Mouse (Mus musculus) limb, embryonic 13.5 days (tissue): ENCODE data around the gene Uhrf1bp1. TPM values are rescaled to one million over a fixed set of nuclear protein-coding genes. Genes with fewer than 3 reads are reported as not detected.

Experiments
- ATAC-seq: fragments of 200-750 bp; cut with Nextera tagmentation; 2 replicates; pipeline ENCODE4 v1.8.0; 2017; ENCODE audit warnings: low read depth, moderate number of reproducible peaks, moderate TSS enrichment; ENCODE audit not compliant: low FRiP score
- H3K27ac ChIP-seq: fragments of 300-500 bp; sonication (generic); 2 replicates; pipeline ENCODE4 v1.5.1; 2015; ENCODE audit warnings: inconsistent platforms, mild to moderate bottlenecking, moderate library complexity
- H3K27me3 ChIP-seq: fragments of 300-500 bp; sonication (generic); 2 replicates; pipeline ENCODE4 v1.6.1; 2015; ENCODE audit warnings: mild to moderate bottlenecking, inconsistent platforms
- H3K36me3 ChIP-seq: fragments of 300-500 bp; sonication (generic); 2 replicates; pipeline ENCODE4 v1.6.1; 2015; ENCODE audit warnings: inconsistent platforms, mild to moderate bottlenecking, moderate library complexity
- H3K4me1 ChIP-seq: fragments of 300-500 bp; sonication (generic); 2 replicates; pipeline ENCODE4 v1.6.1; 2015; ENCODE audit warnings: inconsistent platforms
- H3K4me2 ChIP-seq: fragments of 300-500 bp; sonication (generic); replicated peaks from 2 replicates; pipeline ENCODE4 v1.6.1; 2015; ENCODE audit warnings: inconsistent platforms, mild to moderate bottlenecking, moderate library complexity
- H3K4me3 ChIP-seq: fragments of 300-500 bp; sonication (generic); 2 replicates; pipeline ENCODE4 v1.5.1; 2015; ENCODE audit warnings: moderate library complexity, mild to moderate bottlenecking, inconsistent platforms
- H3K9ac ChIP-seq: fragments of 300-500 bp; sonication (generic); 2 replicates; pipeline ENCODE4 v1.6.1; 2015; ENCODE audit warnings: mild to moderate bottlenecking, inconsistent platforms
- H3K9me3 ChIP-seq: fragments of 300-500 bp; sonication (generic); 2 replicates; pipeline ENCODE4 v1.6.1; 2016; ENCODE audit warnings: inconsistent platforms
- whole genome bisulfite sequencing: fragments of 180-500 bp; shearing (Covaris S2); methylation state at CpG from one replicate; pipeline ENCODE4 v1.1.7; 2015; 5-methylcytosine and 5-hydroxymethylcytosine counted together
- polyA plus RNA-seq: library from polyadenylated mRNA; unstranded; fragments of >200 nt; fragmentation: Nextera tagmentation; extraction: Ambion mirVana; gene quantifications from 2 replicates; pipeline ENCODE4 v1.2.1, GENCODE M21; 2015

Uhrf1bp1 gene
- polyA plus RNA-seq, 1 experiment from 2014 or later = 7.5 TPM

GRCm38 (mm10) chr17:27945546-27946216, 89.4 kb downstream of the Uhrf1bp1 start:
- H3K36me3 ChIP-seq = no peaks in the 10 kb centered on the region
- no peaks in the 10 kb centered on the region for H3K27me3 ChIP-seq
- peaks cover 43% of the 10 kb centered on the region for H3K4me1 ChIP-seq
- H3K27ac ChIP-seq = peak overlapping the region; percentile 95
- peak overlapping the region; percentile 39; the same call in 1 of the 2 replicates for H3K9ac ChIP-seq
- H3K4me3 ChIP-seq = no peak overlapping the region
- peak; percentile 89 for ATAC-seq
- WGBS = 30% methylated on average over 6 of the region's 6 CpGs
- H3K9me3 ChIP-seq = no peaks in the 10 kb centered on the region
- H3K4me2 ChIP-seq = peak overlapping the region; percentile 21; the same call in 1 of the 2 replicates

- ATAC-seq = no peak; the same call in 1 of the 2 replicates
- Histone ChIP-seq H3K27me3 (no peaks in the 10 kb centered on the region), H3K27ac (peak overlapping the region; percentile 95), H3K9ac (peak overlapping the region; percentile 39; the same call in 1 of the 2 replicates), H3K36me3 (no peaks in the 10 kb centered on the region), H3K4me3 (no peak overlapping the region), H3K4me1 (peaks cover 36% of the 10 kb centered on the region), H3K9me3 (no peaks in the 10 kb centered on the region), H3K4me2 (peak overlapping the region; percentile 21; the same call in 1 of the 2 replicates)
- 67% methylated on average over 8 of the region's 8 CpGs for WGBS
Measured at GRCm38 (mm10) chr17:27946371-27946770, 90.1 kb downstream of the Uhrf1bp1 start.

- 75% methylated on average over 2 of the region's 2 CpGs for WGBS
- Histone ChIP-seq H3K9me3 (no peaks in the 10 kb centered on the region), H3K27me3 (no peaks in the 10 kb centered on the region), H3K4me3 (no peak overlapping the region), H3K27ac (peak overlapping the region; percentile 95), H3K4me2 (no peak overlapping the region), H3K36me3 (no peaks in the 10 kb centered on the region), H3K4me1 (peaks cover 29% of the 10 kb centered on the region), H3K9ac (no peak overlapping the region)
- no peak for ATAC-seq
Measured at GRCm38 (mm10) chr17:27947155-27947554, 90.9 kb downstream of the Uhrf1bp1 start.

Other genes starting within 250 kb of the Uhrf1bp1 start
- gene Nudt3, start 232.9 kb upstream of the Uhrf1bp1 start, polyA plus RNA-seq = 99.5 and 102 TPM in 2 replicates
- not detected in 2 replicates for gene RPS10-NUDT3, start 221.2 kb upstream of the Uhrf1bp1 start, polyA plus RNA-seq
- 906 and 924 TPM in 2 replicates for gene Rps10, start 219.8 kb upstream of the Uhrf1bp1 start, polyA plus RNA-seq
- 5.0 and 6.2 TPM in 2 replicates for gene Pacsin1, start 200.9 kb upstream of the Uhrf1bp1 start, polyA plus RNA-seq
- 0.17 and 0.34 TPM in 2 replicates for gene Spdef, start 127.5 kb upstream of the Uhrf1bp1 start, polyA plus RNA-seq
- 18.1 and 18.2 TPM in 2 replicates for gene D17Wsu92e, start 35.8 kb upstream of the Uhrf1bp1 start, polyA plus RNA-seq
- gene Snrpc, start 18.3 kb upstream of the Uhrf1bp1 start, polyA plus RNA-seq = 355 and 358 TPM in 2 replicates
- 14.1 and 16.5 TPM in 2 replicates for gene Anks1, start 52.9 kb downstream of the Uhrf1bp1 start, polyA plus RNA-seq
- gene Taf11, start 53.4 kb downstream of the Uhrf1bp1 start, polyA plus RNA-seq = 81.0 and 90.6 TPM in 2 replicates
- gene Tcp11, start 224.2 kb downstream of the Uhrf1bp1 start, polyA plus RNA-seq = 1.4 and 1.9 TPM in 2 replicates